Mouse (Mus musculus): ENCODE results near the gene Wdr82. TPM values are rescaled to one million over a fixed set of nuclear protein-coding genes. Genes with fewer than 3 reads are reported as not detected.

The Wdr82 gene
- polyA plus RNA-seq, 1 experiment from 2014 or later, result 31.3 TPM

GRCm38 (mm10) chr9:106177799-106178198 lies 7.1 kb downstream of the Wdr82 start:
- Histone ChIP-seq H3K36me3 (peaks cover 66% of the 10 kb centered on the region), H3K27ac (no peak overlapping the region), H3K4me1 (replicated peaks) (peaks cover 46% of the 10 kb centered on the region), H3K9ac (replicated peaks) (no peak overlapping the region), H3K9me3 (no peaks in the 10 kb centered on the region), H3K4me2 (no peak overlapping the region), H3K4me3 (replicated peaks) (no peak overlapping the region), H3K27me3 (no peaks in the 10 kb centered on the region)
- no peak for ATAC-seq (ENCODE audit: insufficient number of reproducible peaks, insufficient read depth, low FRiP score, low TSS enrichment, low read depth)
- WGBS, result 84% methylated on average over 6 of the region's 6 CpGs

- Histone ChIP-seq H3K9me3 (no peaks in the 10 kb centered on the region), H3K36me3 (peaks cover 82% of the 10 kb centered on the region), H3K4me2 (no peak overlapping the region), H3K27me3 (no peaks in the 10 kb centered on the region), H3K4me1 (replicated peaks) (peaks cover 31% of the 10 kb centered on the region), H3K27ac (no peak overlapping the region), H3K9ac (replicated peaks) (no peak overlapping the region), H3K4me3 (replicated peaks) (no peak overlapping the region)
- 90% methylated on average over 2 of the region's 2 CpGs for WGBS
- ATAC-seq (ENCODE audit: insufficient number of reproducible peaks, insufficient read depth, low FRiP score, low TSS enrichment, low read depth), result no peak
Observed at GRCm38 (mm10) chr9:106179454-106179853, 8.7 kb downstream of the Wdr82 start.

GRCm38 (mm10) chr9:106179964-106180363 lies 9.2 kb downstream of the Wdr82 start:
- H3K4me3 ChIP-seq (replicated peaks), result no peak overlapping the region
- H3K27ac ChIP-seq, result no peak overlapping the region
- peaks cover 88% of the 10 kb centered on the region for H3K36me3 ChIP-seq
- no peak overlapping the region for H3K9ac ChIP-seq (replicated peaks)
- H3K27me3 ChIP-seq, result no peaks in the 10 kb centered on the region
- no peak overlapping the region for H3K4me2 ChIP-seq
- WGBS, result 91% methylated on average over 3 of the region's 3 CpGs
- no peaks in the 10 kb centered on the region for H3K9me3 ChIP-seq
- peaks cover 26% of the 10 kb centered on the region for H3K4me1 ChIP-seq (replicated peaks)
- no peak for ATAC-seq (ENCODE audit: insufficient number of reproducible peaks, insufficient read depth, low FRiP score, low TSS enrichment, low read depth)

GRCm38 (mm10) chr9:106182146-106182545 lies 11.4 kb downstream of the Wdr82 start:
- Histone ChIP-seq H3K4me1 (replicated peaks) (peaks cover 5% of the 10 kb centered on the region; the same call in 1 of the 2 replicates), H3K27me3 (no peaks in the 10 kb centered on the region), H3K4me2 (no peak overlapping the region), H3K4me3 (replicated peaks) (no peak overlapping the region), H3K9me3 (no peaks in the 10 kb centered on the region), H3K27ac (no peak overlapping the region), H3K36me3 (peaks cover 98% of the 10 kb centered on the region), H3K9ac (replicated peaks) (no peak overlapping the region)
- 94% methylated on average over 4 of the region's 4 CpGs for WGBS
- ATAC-seq (ENCODE audit: insufficient number of reproducible peaks, insufficient read depth, low FRiP score, low TSS enrichment, low read depth), result no peak

GRCm38 (mm10) chr9:106183996-106184395 lies 13.3 kb downstream of the Wdr82 start:
- Histone ChIP-seq H3K36me3 (peaks cover 99% of the 10 kb centered on the region), H3K4me3 (replicated peaks) (no peak overlapping the region), H3K27me3 (no peaks in the 10 kb centered on the region), H3K4me1 (replicated peaks) (no peaks in the 10 kb centered on the region), H3K4me2 (no peak overlapping the region), H3K27ac (no peak overlapping the region), H3K9me3 (no peaks in the 10 kb centered on the region), H3K9ac (replicated peaks) (no peak overlapping the region)
- no peak for ATAC-seq (ENCODE audit: insufficient number of reproducible peaks, insufficient read depth, low FRiP score, low TSS enrichment, low read depth)
- 93% methylated on average over 5 of the region's 5 CpGs for WGBS

- H3K4me3 ChIP-seq (replicated peaks), result no peak overlapping the region
- H3K27ac ChIP-seq, result no peak overlapping the region
- H3K9me3 ChIP-seq, result no peaks in the 10 kb centered on the region
- H3K36me3 ChIP-seq, result peaks cover 98% of the 10 kb centered on the region
- no peaks in the 10 kb centered on the region for H3K27me3 ChIP-seq
- 93% methylated on average over 1 of the region's 1 CpGs for WGBS
- no peaks in the 10 kb centered on the region for H3K4me1 ChIP-seq (replicated peaks)
- no peak for ATAC-seq (ENCODE audit: insufficient number of reproducible peaks, insufficient read depth, low FRiP score, low TSS enrichment, low read depth)
- no peak overlapping the region for H3K9ac ChIP-seq (replicated peaks)
- no peak overlapping the region for H3K4me2 ChIP-seq
Observed at GRCm38 (mm10) chr9:106191355-106191754, 20.6 kb downstream of the Wdr82 start.

GRCm38 (mm10) chr9:106192024-106192423 lies 21.3 kb downstream of the Wdr82 start:
- H3K27ac ChIP-seq, result no peak overlapping the region
- WGBS, result 94% methylated on average over 8 of the region's 8 CpGs
- no peaks in the 10 kb centered on the region for H3K27me3 ChIP-seq
- H3K4me3 ChIP-seq (replicated peaks), result no peak overlapping the region
- peaks cover under 1% of the 10 kb centered on the region for H3K4me1 ChIP-seq (replicated peaks)
- no peak overlapping the region for H3K9ac ChIP-seq (replicated peaks)
- H3K9me3 ChIP-seq, result no peaks in the 10 kb centered on the region
- no peak for ATAC-seq (ENCODE audit: insufficient number of reproducible peaks, insufficient read depth, low FRiP score, low TSS enrichment, low read depth)
- no peak overlapping the region for H3K4me2 ChIP-seq
- peaks cover 95% of the 10 kb centered on the region for H3K36me3 ChIP-seq

- 86% methylated on average over 1 of the region's 1 CpGs for WGBS
- no peak overlapping the region for H3K27ac ChIP-seq
- H3K9me3 ChIP-seq, result no peaks in the 10 kb centered on the region
- no peak overlapping the region for H3K9ac ChIP-seq (replicated peaks)
- peaks cover 11% of the 10 kb centered on the region for H3K4me1 ChIP-seq (replicated peaks)
- H3K4me2 ChIP-seq, result no peak overlapping the region
- no peaks in the 10 kb centered on the region for H3K27me3 ChIP-seq
- H3K36me3 ChIP-seq, result peaks cover 85% of the 10 kb centered on the region
- no peak for ATAC-seq (ENCODE audit: insufficient number of reproducible peaks, insufficient read depth, low FRiP score, low TSS enrichment, low read depth)
- no peak overlapping the region for H3K4me3 ChIP-seq (replicated peaks)
Observed at GRCm38 (mm10) chr9:106192998-106193397, 22.3 kb downstream of the Wdr82 start.

GRCm38 (mm10) chr9:106193930-106194807 lies 23.4 kb downstream of the Wdr82 start:
- no peak overlapping the region for H3K9ac ChIP-seq (replicated peaks)
- H3K4me2 ChIP-seq, result no peak overlapping the region
- no peak overlapping the region for H3K4me3 ChIP-seq (replicated peaks)
- H3K36me3 ChIP-seq, result peaks cover 73% of the 10 kb centered on the region
- 87% methylated on average over 8 of the region's 8 CpGs for WGBS
- peaks cover 17% of the 10 kb centered on the region for H3K4me1 ChIP-seq (replicated peaks)
- H3K27me3 ChIP-seq, result no peaks in the 10 kb centered on the region
- no peaks in the 10 kb centered on the region for H3K9me3 ChIP-seq
- ATAC-seq (ENCODE audit: insufficient number of reproducible peaks, insufficient read depth, low FRiP score, low TSS enrichment, low read depth), result no peak
- H3K27ac ChIP-seq, result no peak overlapping the region

GRCm38 (mm10) chr9:106195693-106196092 lies 25.0 kb downstream of the Wdr82 start:
- peaks cover 21% of the 10 kb centered on the region for H3K4me1 ChIP-seq (replicated peaks)
- H3K9me3 ChIP-seq, result no peaks in the 10 kb centered on the region
- H3K36me3 ChIP-seq, result peaks cover 58% of the 10 kb centered on the region
- no peak overlapping the region for H3K4me2 ChIP-seq
- H3K4me3 ChIP-seq (replicated peaks), result no peak overlapping the region
- no peak overlapping the region for H3K9ac ChIP-seq (replicated peaks)
- ATAC-seq (ENCODE audit: insufficient number of reproducible peaks, insufficient read depth, low FRiP score, low TSS enrichment, low read depth), result no peak
- H3K27me3 ChIP-seq, result no peaks in the 10 kb centered on the region
- no peak overlapping the region for H3K27ac ChIP-seq
- WGBS, result 87% methylated on average over 8 of the region's 8 CpGs

- Histone ChIP-seq H3K4me1 (replicated peaks) (peaks cover 24% of the 10 kb centered on the region), H3K9ac (replicated peaks) (peak overlapping the region; percentile 37; the same call in 1 of the 2 replicates), H3K4me2 (peak overlapping the region; percentile 67; the same call in 1 of the 2 replicates), H3K27ac (no peak overlapping the region), H3K36me3 (peaks cover 43% of the 10 kb centered on the region), H3K27me3 (no peaks in the 10 kb centered on the region), H3K4me3 (replicated peaks) (no peak overlapping the region), H3K9me3 (no peaks in the 10 kb centered on the region)
- ATAC-seq (ENCODE audit: insufficient number of reproducible peaks, insufficient read depth, low FRiP score, low TSS enrichment, low read depth), result no peak
- 76% methylated on average over 3 of the region's 3 CpGs for WGBS
Observed at GRCm38 (mm10) chr9:106197081-106197713, 26.5 kb downstream of the Wdr82 start.
